Mouse (Mus musculus) layer of hippocampus, adult 2 months (tissue): ENCODE results near the gene Gja8. TPM values are rescaled to one million over a fixed set of nuclear protein-coding genes. Genes with fewer than 3 reads are reported as not detected.

Experiments used
- DNase-seq, 2 experiments: peaks; one replicate each; pipeline ENCODE4 v3.0.0; 2022; ENCODE audit warnings: low spot score in 2 of 2
- H3K27ac ChIP-seq: fragments of 200-600 bp; 2 replicates; pipeline ENCODE4 v1.8.1; 2022
- H3K4me3 ChIP-seq: fragments of 200-600 bp; 2 replicates; pipeline ENCODE4 v1.8.1; 2022; ENCODE audit warnings: mild to moderate bottlenecking
- CTCF ChIP-seq: fragments of 200-600 bp; conservative IDR thresholded peaks from 2 replicates; pipeline ENCODE4 v1.8.1; 2022; ENCODE audit warnings: antibody characterized with exemption, mild to moderate bottlenecking, moderate library complexity
- total RNA-seq, 2 experiments: library from RNA; stranded (reverse); gene quantifications; 2 replicates each; pipeline ENCODE4 v1.2.3; 2021

The Gja8 gene
- total RNA-seq, 2 experiments from 2014 or later, result not detected

GRCm38 (mm10) chr3:96869091-96869490 lies 56.7 kb downstream of the Gja8 start:
- no peak overlapping the region for H3K27ac ChIP-seq
- DNase-seq, result no peak
- H3K4me3 ChIP-seq, result no peak overlapping the region
- no peak for TF ChIP-seq CTCF

- no peak overlapping the region for H3K4me3 ChIP-seq
- no peak for TF ChIP-seq CTCF
- no peak for DNase-seq
Measured at GRCm38 (mm10) chr3:96868566-96868965, 57.3 kb downstream of the Gja8 start.

GRCm38 (mm10) chr3:96867863-96868262 lies 58.0 kb downstream of the Gja8 start:
- no peak for TF ChIP-seq CTCF
- Histone ChIP-seq H3K4me3 (no peak overlapping the region), H3K27ac (no peak overlapping the region)
- DNase-seq, result no peak

More at GRCm38 (mm10) chr3:96868566-96868965, 57.3 kb downstream of the Gja8 start:
- no peak overlapping the region for H3K27ac ChIP-seq

Other genes with a start within 250 kb of the Gja8 start
- gene Pias3, start 229.6 kb downstream of the Gja8 start, total RNA-seq, result 10 to 100 TPM; 32.5 to 44.4 TPM
- gene Nudt17, start 217.5 kb downstream of the Gja8 start, total RNA-seq, result 10 to 100 TPM; 15.0 to 16.2 TPM
- gene Polr3c, start 198.4 kb downstream of the Gja8 start, total RNA-seq, result 10 to 100 TPM; 23.5 to 24.0 TPM
- gene Rnf115, start 198.4 kb downstream of the Gja8 start, total RNA-seq, result 10 to 100 TPM; 59.7 to 61.3 TPM
- under 1 TPM in 1 of 2 experiments, not detected in 1; 0.33 TPM for gene Pdzk1, start 96.7 kb downstream of the Gja8 start, total RNA-seq
- gene Cd160, start 96.7 kb downstream of the Gja8 start, total RNA-seq, result not detected
- 1 to 10 TPM in 1 of 2 experiments, under 1 TPM in 1; 0.84 to 1.4 TPM for gene Gja5, start 21.3 kb downstream of the Gja8 start, total RNA-seq
- 10 to 100 TPM; 40.1 to 46.1 TPM for gene Gpr89, start 20.7 kb downstream of the Gja8 start, total RNA-seq
- 10 to 100 TPM; 35.9 to 37.7 TPM for gene Acp6, start 232.8 kb upstream of the Gja8 start, total RNA-seq